Mouse (Mus musculus): Measurements from ENCODE around the gene Aars.
"Not testable (repeated sequence)": the region's sequence is repeated elsewhere in the genome, so short reads cannot be mapped to it uniquely, and the experiment has no call there.

Aars gene

GRCm38 (mm10) chr8:111032916-111033315 is at the start of gene Aars:
TSS of gene Aars (plus strand) at chr8:111033144.
- no peak for DNase-seq (ENCODE audit: low spot score)

DNA sequence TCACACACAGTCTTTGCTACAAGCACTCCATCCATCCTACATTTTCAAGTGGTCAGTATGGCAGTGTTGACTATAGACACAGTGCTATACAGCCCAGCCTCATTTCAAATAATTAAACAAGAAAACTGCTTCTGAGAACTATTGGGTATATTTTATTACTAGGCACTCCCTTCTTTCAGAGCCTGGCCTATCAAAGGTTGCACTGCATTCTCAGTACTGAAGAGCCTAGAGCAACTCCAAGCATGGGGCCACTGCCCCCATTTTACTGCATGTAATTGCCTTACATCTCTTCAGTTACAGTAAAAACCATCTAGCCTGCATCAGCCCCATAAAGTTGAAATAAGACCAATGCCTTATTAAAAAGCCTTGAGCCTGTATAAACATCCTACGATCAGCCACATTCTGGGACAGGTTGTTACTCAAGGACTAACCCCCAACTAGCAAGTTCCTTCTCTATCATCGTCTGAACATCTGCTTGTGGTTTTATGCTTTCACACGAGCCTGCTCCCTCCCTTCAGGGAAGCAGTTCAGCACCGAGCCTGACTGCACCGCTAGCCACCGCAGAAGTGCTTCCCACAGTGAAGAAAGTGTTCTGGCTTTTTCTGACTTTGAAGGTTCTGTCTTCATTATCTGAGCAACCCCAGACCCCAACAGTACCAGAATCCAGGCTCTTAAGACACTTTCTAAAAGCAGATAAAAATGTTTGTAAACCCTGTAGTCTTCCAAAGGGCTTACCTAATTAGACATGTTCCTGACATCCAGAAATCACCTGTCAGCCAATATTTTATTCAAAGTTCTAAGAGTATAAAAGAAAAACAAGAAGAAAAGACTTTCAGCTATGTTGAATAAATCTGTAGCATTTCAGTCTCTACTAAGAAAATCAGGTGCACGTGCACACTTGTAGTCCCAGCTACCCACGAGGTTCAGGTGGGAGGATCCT is 44.9 kb upstream of the Aars start:
- DNase-seq (ENCODE audit: low spot score), result no peak

GRCm38 (mm10) chr8:110990017-110990416 is 42.9 kb upstream of the Aars start:
- DNase-seq (ENCODE audit: low spot score), result no peak

GRCm38 (mm10) chr8:110996641-110997430 is 36.1 kb upstream of the Aars start:
- no peak for DNase-seq (ENCODE audit: low spot score)

GRCm38 (mm10) chr8:110997547-110998531 is 35.1 kb upstream of the Aars start, which contains the start of gene Ddx19a:
TSS of gene Ddx19a (minus strand) at chr8:110997800.
- peak; percentile 86 for DNase-seq (ENCODE audit: low spot score)

- not testable (repeated sequence) for DNase-seq (ENCODE audit: low spot score)
Observed at GRCm38 (mm10) chr8:111010230-111010991, 22.5 kb upstream of the Aars start.

DNA sequence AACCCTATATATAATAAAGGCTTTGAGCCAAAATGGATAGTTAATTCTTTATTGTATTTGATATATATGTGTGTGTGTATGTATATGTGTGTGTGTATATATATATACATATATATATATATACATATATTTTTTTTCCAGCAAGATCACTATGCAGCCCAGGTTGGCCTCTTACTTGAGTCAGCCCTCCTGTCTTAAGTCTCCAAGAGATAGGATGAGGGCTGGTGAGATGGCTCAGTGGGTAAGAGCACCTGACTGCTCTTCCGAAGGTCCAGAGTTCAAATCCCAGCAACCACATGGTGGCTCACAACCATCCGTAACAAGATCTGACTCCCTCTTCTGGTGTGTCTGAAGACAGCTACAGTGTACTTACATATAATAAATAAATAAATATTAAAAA is 6.3 kb upstream of the Aars start:
- DNase-seq (ENCODE audit: low spot score), result not testable (repeated sequence)

- DNase-seq (ENCODE audit: low spot score), result peak; percentile 83
Observed at GRCm38 (mm10) chr8:111027391-111027937, 5.5 kb upstream of the Aars start.

DNA sequence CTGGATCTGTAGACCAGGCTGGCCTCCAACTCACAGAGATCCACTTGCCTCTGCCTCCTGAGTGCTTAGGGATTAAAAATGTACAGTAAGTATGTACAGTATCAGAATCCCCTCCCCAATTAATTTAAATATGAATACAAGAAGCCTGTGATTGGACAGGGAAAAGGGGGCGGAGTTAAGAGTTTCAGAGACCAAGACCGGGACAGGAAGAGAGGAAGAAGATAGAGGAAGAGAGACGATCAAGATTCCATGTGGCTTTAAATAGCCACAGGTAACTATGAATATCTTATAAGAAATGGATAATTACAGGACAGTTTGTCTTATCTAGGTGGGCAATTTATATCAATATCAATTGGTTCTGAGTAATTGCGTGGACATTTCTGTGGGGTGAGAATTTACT is 3.4 kb upstream of the Aars start:
- DNase-seq (ENCODE audit: low spot score), result no peak

GRCm38 (mm10) chr8:111030045-111030444 is 2.9 kb upstream of the Aars start:
- DNase-seq (ENCODE audit: low spot score), result no peak

GRCm38 (mm10) chr8:111031572-111031971 is 1.4 kb upstream of the Aars start, which contains the start of gene Ddx19b:
TSS of gene Ddx19b (minus strand) at chr8:111031751.
- no peak for DNase-seq (ENCODE audit: low spot score)

GRCm38 (mm10) chr8:111033482-111034215 is 705 bp downstream of the Aars start:
- peak; percentile 91 for DNase-seq (ENCODE audit: low spot score)

DNA sequence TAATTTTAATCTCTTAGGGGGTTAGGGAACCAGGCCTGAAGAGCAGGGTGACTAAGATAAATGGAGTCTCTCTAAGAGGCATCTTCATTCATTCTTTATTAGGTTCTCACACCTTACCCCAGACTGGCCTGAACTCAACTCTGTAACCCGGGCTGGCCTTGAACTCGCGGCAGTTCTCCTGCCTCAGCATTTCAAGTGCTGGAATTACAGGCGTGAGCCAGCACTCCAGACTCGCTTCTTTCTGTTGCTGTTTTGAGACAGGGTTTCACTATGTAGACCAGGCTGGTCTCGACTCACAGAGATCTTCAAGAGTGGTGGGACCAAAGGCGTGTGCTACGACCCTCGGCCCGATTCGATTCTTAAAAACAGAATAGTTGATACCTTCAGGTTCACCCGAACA is 1.3 kb downstream of the Aars start:
- DNase-seq (ENCODE audit: low spot score), result no peak

GRCm38 (mm10) chr8:111036591-111036990 is 3.6 kb downstream of the Aars start:
- DNase-seq (ENCODE audit: low spot score), result no peak

- no peak for DNase-seq (ENCODE audit: low spot score)
Observed at GRCm38 (mm10) chr8:111042546-111042945, 9.6 kb downstream of the Aars start.

DNA sequence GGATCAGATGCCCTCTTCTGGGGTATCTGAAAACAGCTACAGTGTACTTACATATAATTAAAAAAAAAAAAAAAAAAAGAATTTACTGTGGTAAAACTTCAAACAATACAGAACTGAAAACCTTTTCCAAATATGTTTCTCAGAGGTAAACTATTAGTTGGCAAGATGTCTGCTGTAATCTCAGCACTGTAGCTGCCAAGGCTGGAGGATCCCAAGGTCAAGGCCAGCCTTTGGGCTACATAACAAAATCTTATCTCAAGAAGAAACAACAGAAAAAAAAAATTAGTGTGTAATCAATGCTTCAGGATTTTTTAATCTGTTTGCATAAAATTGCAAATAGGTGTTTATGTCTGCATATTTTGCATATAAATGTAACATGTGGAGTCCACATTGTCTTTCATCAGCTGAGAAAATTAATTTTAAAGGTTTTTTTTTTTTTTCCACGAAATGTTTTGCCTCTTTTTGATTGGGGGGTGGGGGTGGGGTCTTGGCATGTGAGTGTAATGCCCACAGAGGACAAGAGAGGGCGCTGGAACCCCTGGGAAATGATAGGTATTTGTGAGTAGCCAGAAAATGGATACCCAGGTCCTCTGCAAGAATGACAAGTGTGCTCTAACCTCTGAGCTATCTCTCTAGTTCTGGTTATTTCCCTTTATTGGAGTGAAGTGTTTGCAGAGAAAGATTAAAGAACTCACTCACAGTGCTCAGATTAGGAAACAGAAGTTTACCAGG is 11.2 kb downstream of the Aars start:
- no peak for DNase-seq (ENCODE audit: low spot score)

GRCm38 (mm10) chr8:111048694-111049093 is 15.8 kb downstream of the Aars start:
- DNase-seq (ENCODE audit: low spot score), result no peak

GRCm38 (mm10) chr8:111049106-111049505 is 16.2 kb downstream of the Aars start:
- DNase-seq (ENCODE audit: low spot score), result no peak
